Mouse (Mus musculus): ENCODE data around the gene Tppp3.

GRCm38 (mm10) chr8:105464595-105464994 is 6.7 kb downstream of the Tppp3 start:
- no peak for TF ChIP-seq POLR2A (IDR thresholded peaks at IDR 0.05; ENCODE audit: low read depth, low read length)
- no peak for TF ChIP-seq CTCF (IDR thresholded peaks at IDR 0.05; ENCODE audit: extremely low read depth, insufficient read length, insufficient replicate concordance, low read depth, low read length)
